Mouse (Mus musculus): ENCODE measurements around the gene Slc35e3.
A peak's percentile ranks its signal among the peaks of the same experiment; 100 is the strongest.

The Slc35e3 gene

DNA sequence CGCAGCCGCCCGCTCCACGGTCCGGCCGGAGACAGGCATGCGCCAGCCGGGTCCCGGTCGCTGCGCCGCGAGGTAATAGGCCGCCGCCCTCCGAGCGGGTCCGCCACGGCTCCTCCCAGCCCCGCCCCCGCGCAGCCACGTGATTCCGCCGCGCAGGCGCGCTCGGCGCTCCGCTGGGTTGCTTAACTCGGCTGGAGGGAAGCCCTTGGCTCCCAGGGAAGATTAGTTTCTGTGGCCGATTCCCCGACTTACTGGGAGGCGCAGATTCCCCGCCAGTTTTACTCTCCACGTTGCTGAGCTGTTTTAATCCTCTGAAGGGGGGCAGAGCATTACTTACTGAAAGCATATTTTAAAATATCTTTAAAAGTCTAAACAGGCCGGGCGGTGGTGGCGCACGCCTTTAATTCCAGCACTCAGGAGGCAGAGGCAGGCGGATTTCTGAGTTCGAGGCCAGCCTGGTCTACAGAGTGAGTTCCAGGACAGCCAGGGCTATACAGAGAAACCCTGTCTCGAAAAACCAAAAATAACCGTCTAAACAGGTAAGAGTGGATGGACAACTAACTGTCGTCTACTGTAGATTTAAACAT is at the start of gene Slc35e3:
Slc35e3 (minus strand) TSS at position 69 of the 587 bp plus-strand sequence.
- DNase-seq (ENCODE audit: low read depth), result peak; percentile 82

GRCm38 (mm10) chr10:117795206-117795605 is 49.0 kb upstream of the Slc35e3 start:
- no peak for DNase-seq (ENCODE audit: low read depth)

- DNase-seq (ENCODE audit: low read depth), result no peak
Measured at GRCm38 (mm10) chr10:117793436-117794030, 47.4 kb upstream of the Slc35e3 start.

- DNase-seq (ENCODE audit: low read depth), result peak; percentile 99
Measured at GRCm38 (mm10) chr10:117792141-117793091, 46.3 kb upstream of the Slc35e3 start, which contains the start of gene Nup107. Gene Nup107 (minus strand): TSS chr10:117792705.

DNA sequence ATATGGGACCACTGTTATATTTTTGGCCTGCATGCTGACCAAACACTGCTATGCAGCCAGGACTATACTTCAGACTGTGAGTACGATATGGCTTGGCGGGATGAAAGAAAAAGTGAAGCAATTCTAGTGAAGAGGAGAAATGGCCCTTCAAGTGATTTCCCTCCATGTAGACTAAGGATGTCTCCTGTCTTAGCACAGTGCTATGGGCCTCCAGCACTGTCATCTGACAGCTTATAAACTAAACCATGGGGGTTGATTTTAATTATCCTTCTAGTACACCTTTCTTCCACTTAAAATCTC is 45.0 kb upstream of the Slc35e3 start:
- no peak for DNase-seq (ENCODE audit: low read depth)

DNA sequence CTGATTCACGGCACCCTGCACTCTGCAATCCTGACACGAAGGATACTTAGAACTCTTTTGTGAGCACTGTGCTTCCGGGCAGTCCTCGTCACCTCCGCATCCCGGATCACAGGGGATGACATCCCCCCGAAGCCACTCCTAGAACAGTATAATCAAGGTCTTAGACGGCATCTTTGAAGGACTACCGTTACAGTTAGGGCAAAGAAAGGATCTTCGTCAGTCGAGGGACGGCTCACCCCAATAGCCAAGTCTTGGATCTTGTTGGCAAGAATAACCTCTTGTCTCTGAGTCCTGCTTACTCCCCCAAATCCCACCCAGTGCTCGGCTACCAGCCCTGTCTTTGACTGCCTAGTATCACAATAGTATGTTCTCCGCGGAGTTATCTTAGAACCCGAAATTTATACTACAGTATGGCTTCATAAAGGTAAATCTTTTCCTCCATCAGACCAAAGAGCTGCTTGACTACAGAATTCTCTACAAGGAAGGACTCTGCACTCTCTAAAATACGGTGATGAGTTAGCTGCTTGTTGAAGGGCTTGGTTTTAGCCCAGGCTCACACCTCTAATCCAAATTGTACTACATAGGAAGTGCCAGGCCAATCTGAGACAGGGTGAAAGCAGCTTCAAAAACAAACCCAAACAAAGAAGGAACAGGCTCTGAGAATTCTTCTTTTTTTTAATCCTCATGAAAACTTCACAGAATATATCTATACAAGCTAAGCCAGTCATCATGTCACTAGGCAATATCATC is 44.4 kb upstream of the Slc35e3 start:
- DNase-seq (ENCODE audit: low read depth), result no peak

DNA sequence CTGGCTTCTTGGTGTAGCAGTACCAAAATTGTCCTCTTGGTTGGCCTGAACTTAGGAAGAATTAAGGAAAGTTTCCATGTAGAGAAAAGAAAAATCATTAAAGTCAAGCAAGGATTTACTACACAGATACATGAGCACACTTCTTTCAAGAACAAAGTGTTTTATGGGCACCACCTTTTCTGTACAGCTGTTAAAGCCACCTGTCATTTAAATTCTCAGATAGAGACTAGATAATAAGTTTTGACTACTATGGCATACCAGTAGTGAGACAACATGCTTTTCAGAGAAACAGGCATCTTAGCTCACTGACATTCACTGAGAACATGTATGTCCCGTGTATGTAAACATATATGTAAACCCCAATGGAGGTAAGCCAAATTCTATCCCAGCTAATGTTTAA is 43.8 kb upstream of the Slc35e3 start:
- no peak for DNase-seq (ENCODE audit: low read depth)

DNA sequence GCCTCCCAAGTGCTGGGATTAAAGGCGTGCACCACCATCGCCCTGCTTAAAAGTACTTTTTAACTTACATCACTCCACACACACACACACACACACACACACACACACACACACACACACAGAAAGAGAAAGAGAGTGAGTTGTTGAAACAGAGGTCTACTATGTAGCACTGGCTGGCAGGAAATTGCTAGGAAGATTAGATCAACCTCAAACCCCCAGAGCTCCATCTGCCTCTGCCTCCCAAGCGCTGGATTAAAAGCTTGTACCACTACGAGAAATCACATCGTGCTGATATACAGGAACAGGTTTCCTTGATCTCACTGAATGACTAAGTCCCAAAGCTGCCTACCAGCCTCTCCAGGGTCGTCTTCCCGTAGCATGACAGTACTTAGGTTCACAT is 38.5 kb upstream of the Slc35e3 start:
- no peak for DNase-seq (ENCODE audit: low read depth)

DNA sequence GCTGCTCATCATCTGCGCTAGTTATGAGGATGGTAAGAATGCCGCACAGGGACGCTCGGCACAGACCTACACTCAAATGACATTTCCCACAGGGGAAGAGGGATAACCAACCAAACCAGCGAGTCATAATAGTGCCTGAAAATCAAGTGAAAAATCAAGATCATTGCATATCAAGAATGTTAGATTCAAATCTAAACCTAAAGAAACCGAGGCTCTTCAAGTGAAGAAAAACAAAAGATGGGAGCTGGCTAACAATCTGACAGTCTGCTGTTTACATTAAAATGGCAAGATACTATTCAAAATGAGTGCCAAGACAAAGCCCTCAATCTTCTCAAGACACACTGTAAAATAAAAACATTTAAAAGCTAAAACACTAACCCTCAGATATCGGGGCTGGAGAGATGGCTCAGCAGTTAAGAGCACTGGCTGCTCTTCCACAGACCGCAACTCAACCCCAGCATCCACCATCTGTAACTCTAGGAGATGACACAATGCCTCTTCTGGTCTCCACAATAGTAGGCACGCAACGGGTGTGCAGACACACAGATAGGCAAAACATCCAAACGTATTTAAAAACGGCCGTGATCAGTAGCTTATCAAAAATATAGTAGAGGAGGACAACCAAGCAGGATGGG is 37.7 kb upstream of the Slc35e3 start:
- DNase-seq (ENCODE audit: low read depth), result no peak

DNA sequence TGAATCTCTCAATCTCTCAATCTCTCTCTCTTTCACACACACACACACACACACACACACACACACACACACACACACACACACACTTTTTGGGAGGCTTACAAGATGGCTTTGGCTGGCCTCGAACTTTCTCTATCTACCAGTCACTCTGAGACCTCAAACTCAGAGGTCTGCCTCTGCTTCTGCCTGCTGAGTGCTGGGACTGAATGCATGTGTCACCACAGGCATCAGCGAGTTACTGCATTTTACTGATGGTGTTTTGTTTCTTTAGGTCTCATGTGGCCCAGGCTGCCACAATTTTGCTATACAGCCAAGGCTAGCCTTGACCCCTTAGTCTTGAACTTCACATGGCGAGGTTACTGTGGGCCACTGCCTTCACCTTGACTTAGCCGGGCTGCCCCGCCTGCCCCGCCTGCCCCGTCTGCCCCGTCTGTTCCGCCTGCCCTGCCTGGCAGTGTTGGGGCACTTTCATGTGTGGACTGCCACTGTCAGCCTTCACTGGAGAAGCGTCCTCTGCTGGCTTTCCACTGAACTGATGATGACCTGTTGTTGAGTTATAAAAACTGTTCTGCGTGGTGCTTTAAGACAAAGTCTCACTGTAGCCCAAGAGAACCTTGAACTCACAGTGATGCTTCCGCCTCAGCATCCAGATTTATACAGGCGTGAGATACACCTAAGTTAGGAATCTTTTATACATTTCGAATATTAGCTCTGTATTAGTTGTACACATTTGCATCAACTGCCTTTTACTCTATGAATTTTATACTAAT is 36.5 kb upstream of the Slc35e3 start:
- DNase-seq (ENCODE audit: low read depth), result no peak

DNA sequence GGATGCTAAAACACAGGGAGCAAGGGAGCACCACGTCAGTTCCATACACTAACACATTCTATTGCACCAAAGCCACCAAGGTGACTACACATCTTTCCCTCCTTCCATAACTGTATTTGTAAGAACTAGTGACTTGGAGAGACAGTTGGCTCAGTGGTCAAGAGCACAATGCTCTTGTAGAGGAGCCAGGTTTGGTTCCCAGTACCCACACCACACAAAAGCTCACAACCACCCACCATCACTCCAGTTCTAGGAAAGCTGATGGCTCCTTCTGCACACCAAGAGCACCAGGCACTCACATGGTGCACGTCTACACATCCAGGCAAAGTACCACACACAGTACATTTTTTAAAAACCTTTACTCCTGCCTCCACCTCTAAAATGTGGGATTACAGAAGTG is 35.9 kb upstream of the Slc35e3 start:
- no peak for DNase-seq (ENCODE audit: low read depth)

GRCm38 (mm10) chr10:117781021-117781725 is 35.0 kb upstream of the Slc35e3 start:
- no peak for DNase-seq (ENCODE audit: low read depth)

GRCm38 (mm10) chr10:117780306-117780911 is 34.2 kb upstream of the Slc35e3 start:
- DNase-seq (ENCODE audit: low read depth), result no peak

DNA sequence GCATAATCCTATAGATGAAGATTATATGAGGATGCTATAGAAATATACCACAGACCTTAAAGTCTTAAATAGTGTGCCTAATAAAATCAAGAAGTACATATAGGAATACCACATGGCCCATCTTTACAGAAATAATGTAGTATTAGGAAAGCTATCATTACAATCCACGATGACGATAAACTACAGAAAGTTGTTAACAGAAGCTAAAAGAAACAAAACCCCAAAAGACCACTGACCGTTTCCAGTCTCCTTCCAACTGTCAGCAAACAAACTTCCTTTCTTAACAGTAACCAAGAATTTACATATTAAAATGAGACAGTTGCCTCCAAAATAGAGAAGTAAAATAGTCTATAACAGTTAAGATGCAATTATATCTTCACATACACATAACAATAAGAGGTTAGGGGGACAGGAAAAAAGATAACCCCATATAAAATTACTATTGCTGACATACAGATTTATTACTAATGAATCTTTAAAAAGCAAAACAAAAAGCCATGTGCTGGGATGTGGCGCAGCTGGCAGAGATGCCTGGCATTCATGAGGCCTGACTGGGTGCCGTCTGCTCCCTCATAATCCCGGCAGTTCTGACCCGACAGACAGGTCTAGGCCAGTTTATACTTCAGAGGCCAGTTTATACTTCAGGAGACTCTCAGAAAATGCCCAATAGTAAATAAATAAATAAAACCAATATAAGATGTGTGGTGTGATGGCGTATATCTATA is 33.6 kb upstream of the Slc35e3 start:
- no peak for DNase-seq (ENCODE audit: low read depth)

- DNase-seq (ENCODE audit: low read depth), result no peak
Measured at GRCm38 (mm10) chr10:117778951-117779350, 32.8 kb upstream of the Slc35e3 start.

GRCm38 (mm10) chr10:117778328-117778910 is 32.3 kb upstream of the Slc35e3 start:
- DNase-seq (ENCODE audit: low read depth), result no peak

GRCm38 (mm10) chr10:117777501-117778327 is 31.5 kb upstream of the Slc35e3 start:
- no peak for DNase-seq (ENCODE audit: low read depth)

GRCm38 (mm10) chr10:117777103-117777470 is 30.9 kb upstream of the Slc35e3 start:
- no peak for DNase-seq (ENCODE audit: low read depth)
